Mouse (Mus musculus) hindbrain, embryonic 12.5 days (tissue): ENCODE measurements around the gene Trip6. TPM values are rescaled to one million over a fixed set of nuclear protein-coding genes. Genes with fewer than 3 reads are reported as not detected.

ENCODE experiments used
- ATAC-seq: fragments of 200-750 bp; cut with Nextera tagmentation; 2 replicates; pipeline ENCODE4 v1.8.0; 2017; ENCODE audit warnings: moderate TSS enrichment; ENCODE audit not compliant: low FRiP score
- H3K27ac ChIP-seq: fragments of 300-500 bp; sonication (generic); 2 replicates; pipeline ENCODE4 v1.5.1; 2016; ENCODE audit warnings: mild to moderate bottlenecking
- H3K27me3 ChIP-seq: fragments of 300-500 bp; sonication (generic); 2 replicates; pipeline ENCODE4 v1.6.1; 2016; ENCODE audit warnings: mild to moderate bottlenecking
- H3K36me3 ChIP-seq: fragments of 300-500 bp; sonication (generic); 2 replicates; pipeline ENCODE4 v1.6.1; 2016; ENCODE audit warnings: mild to moderate bottlenecking
- H3K4me1 ChIP-seq: fragments of 300-500 bp; sonication (generic); 2 replicates; pipeline ENCODE4 v1.6.1; 2016
- H3K4me2 ChIP-seq: fragments of 300-500 bp; sonication (generic); replicated peaks from 2 replicates; pipeline ENCODE4 v1.6.1; 2016; ENCODE audit warnings: mild to moderate bottlenecking
- H3K4me3 ChIP-seq: fragments of 300-500 bp; sonication (generic); 2 replicates; pipeline ENCODE4 v1.5.1; 2016; ENCODE audit warnings: mild to moderate bottlenecking
- H3K9ac ChIP-seq: fragments of 300-500 bp; sonication (generic); 2 replicates; pipeline ENCODE4 v1.6.1; 2016; ENCODE audit warnings: mild to moderate bottlenecking, moderate library complexity
- H3K9me3 ChIP-seq: fragments of 300-500 bp; sonication (generic); replicated peaks from 2 replicates; pipeline ENCODE4 v1.6.1; 2016; ENCODE audit warnings: mild to moderate bottlenecking
- WGBS: fragments of 180-500 bp; shearing (Covaris S2); methylation state at CpG from one replicate; pipeline ENCODE4 v1.1.7; 2016; 5-methylcytosine and 5-hydroxymethylcytosine counted together
- polyA plus RNA-seq: library from polyadenylated mRNA; unstranded; fragments of >200 nt; fragmentation: Nextera tagmentation; extraction: Ambion mirVana; gene quantifications from 2 replicates; pipeline ENCODE4 v1.2.1, GENCODE M21; 2016

The Trip6 gene
- polyA plus RNA-seq, 1 experiment from 2014 or later: 40.7 TPM

DNA sequence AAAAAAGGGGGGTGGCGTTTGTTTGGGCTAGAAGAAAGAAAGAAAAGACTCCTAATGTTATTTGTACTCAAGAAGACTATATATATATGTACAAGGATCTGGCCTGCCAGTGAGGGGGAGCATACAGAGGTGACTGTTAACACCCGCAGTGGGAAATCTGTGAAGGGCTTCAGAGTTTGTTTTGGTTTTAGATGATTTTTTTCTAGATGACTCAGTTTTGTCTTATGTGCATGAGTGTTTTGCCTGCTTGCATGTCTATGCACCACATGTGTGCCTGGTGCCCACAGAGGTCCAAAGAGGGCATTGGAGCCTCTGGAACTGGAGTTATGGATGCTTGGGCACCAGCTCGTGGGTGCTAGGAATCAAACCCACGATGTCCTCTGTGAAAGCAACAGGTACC lies 32.8 kb upstream of the Trip6 start:
- H3K4me1 ChIP-seq: peaks cover 38% of the 10 kb centered on the region
- no peak overlapping the region for H3K4me3 ChIP-seq
- WGBS: 93% methylated on average over 4 of the region's 4 CpGs
- H3K9ac ChIP-seq: no peak overlapping the region
- no peaks in the 10 kb centered on the region for H3K36me3 ChIP-seq
- H3K9me3 ChIP-seq: no peaks in the 10 kb centered on the region; the same call in 1 of the 2 replicates
- no peak overlapping the region for H3K27ac ChIP-seq
- ATAC-seq: no peak
- H3K4me2 ChIP-seq: no peak overlapping the region
- H3K27me3 ChIP-seq: peaks cover 9% of the 10 kb centered on the region

DNA sequence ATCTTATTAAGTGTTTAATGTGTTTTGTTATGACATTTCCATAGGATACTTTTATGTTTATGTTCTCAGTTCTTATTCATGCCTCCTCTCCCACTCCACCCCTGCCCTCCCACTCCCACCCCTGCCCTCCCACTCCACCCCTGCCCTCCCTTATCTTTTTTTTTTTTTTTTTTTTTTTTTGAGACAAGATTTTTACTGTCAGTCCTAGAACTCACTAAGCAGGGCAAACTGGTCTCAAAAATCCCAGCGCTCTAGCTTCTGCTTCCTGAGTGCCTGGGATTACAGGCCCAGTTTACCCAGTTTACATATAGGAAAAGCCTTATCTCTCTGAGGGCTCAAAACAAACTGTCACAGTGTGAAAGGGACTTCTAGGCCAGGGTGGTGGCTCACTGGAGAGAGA lies 32.2 kb upstream of the Trip6 start:
- Histone ChIP-seq H3K4me2 (no peak overlapping the region), H3K4me1 (peaks cover 33% of the 10 kb centered on the region), H3K9ac (0 out of 2 replicates have a peak overlapping the region, but pooled peaks have one; percentile 13), H3K4me3 (no peak overlapping the region), H3K27ac (no peak overlapping the region), H3K36me3 (no peaks in the 10 kb centered on the region), H3K9me3 (no peaks in the 10 kb centered on the region; the same call in 1 of the 2 replicates), H3K27me3 (peaks cover 9% of the 10 kb centered on the region)
- no peak for ATAC-seq
- WGBS: 88% methylated on average over 1 of the region's 1 CpGs

DNA sequence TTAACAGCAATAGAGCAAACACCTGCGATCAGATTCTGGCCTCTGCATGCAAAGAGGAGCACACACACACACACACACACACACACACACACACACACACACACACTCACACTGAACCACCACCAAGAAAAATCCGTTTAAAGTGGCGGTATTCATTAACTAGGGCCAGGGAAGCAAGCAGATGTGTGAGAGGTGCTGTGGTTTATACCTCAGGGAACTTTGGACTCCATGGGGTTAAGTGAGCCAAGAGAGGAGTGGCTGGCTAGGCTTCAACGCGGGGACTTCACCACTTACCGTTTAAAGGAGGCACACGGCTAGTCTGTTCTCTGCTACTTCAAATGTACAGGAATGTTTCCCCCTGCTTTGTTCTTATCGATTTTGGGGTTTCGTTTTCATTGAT lies 31.6 kb upstream of the Trip6 start:
- no peaks in the 10 kb centered on the region for H3K36me3 ChIP-seq
- H3K9me3 ChIP-seq: no peaks in the 10 kb centered on the region; the same call in 1 of the 2 replicates
- H3K4me3 ChIP-seq: no peak overlapping the region
- peaks cover 9% of the 10 kb centered on the region for H3K27me3 ChIP-seq
- no peak for ATAC-seq
- H3K9ac ChIP-seq: 0 out of 2 replicates have a peak overlapping the region, but pooled peaks have one; percentile 13
- WGBS: 23% methylated on average over 9 of the region's 9 CpGs
- H3K4me1 ChIP-seq: peaks cover 27% of the 10 kb centered on the region
- no peak overlapping the region for H3K27ac ChIP-seq
- no peak overlapping the region for H3K4me2 ChIP-seq

DNA sequence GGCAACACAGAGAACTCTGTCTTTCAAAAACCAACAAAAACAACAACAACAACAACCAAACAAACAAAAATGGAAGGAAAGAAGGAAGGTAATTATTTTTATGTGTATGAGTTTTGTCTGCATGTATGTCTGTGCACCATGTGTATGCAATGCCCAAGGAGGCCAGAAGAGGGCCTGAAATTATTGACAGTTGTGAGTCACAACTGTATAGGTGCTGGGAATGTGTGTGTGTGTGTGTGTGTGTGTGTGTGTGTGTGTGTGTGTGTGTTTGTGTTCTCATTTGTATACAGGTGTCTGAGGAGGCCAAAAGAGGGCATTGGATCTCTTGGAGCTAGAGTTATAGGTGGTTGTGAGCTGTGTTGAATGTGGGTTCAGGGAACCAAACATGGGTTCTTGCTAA lies 29.7 kb upstream of the Trip6 start:
- Histone ChIP-seq H3K27ac (no peak overlapping the region), H3K36me3 (no peaks in the 10 kb centered on the region), H3K9ac (no peak overlapping the region), H3K4me3 (no peak overlapping the region), H3K4me2 (no peak overlapping the region), H3K9me3 (no peaks in the 10 kb centered on the region; the same call in 1 of the 2 replicates), H3K4me1 (peaks cover 29% of the 10 kb centered on the region), H3K27me3 (peaks cover 3% of the 10 kb centered on the region; the same call in 1 of the 2 replicates)
- no peak for ATAC-seq

DNA sequence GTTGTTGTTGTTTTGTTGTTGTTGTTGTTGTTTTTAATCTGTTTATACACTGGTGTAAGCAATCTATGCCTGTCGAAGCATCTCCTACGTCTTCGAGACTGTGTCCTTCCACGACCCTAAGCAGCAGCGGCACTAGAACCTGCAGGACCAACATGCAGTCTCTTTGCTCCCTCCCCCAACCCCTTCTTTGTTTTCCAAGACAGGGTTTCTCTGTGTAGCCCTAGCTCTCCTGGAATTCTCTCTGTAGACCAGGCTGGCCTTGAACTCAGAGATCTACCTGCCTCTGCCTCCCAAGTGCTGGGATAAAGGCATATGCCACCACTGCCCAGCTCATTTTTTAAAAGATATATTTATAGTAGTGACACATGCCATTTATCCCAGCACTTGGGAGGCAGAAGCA lies 29.2 kb upstream of the Trip6 start:
- Histone ChIP-seq H3K36me3 (no peaks in the 10 kb centered on the region), H3K27me3 (no peaks in the 10 kb centered on the region), H3K4me3 (no peak overlapping the region), H3K4me1 (peaks cover 26% of the 10 kb centered on the region), H3K4me2 (no peak overlapping the region), H3K27ac (no peak overlapping the region), H3K9me3 (no peaks in the 10 kb centered on the region; the same call in 1 of the 2 replicates), H3K9ac (no peak overlapping the region)
- no peak for ATAC-seq
- WGBS: 95% methylated on average over 5 of the region's 5 CpGs

DNA sequence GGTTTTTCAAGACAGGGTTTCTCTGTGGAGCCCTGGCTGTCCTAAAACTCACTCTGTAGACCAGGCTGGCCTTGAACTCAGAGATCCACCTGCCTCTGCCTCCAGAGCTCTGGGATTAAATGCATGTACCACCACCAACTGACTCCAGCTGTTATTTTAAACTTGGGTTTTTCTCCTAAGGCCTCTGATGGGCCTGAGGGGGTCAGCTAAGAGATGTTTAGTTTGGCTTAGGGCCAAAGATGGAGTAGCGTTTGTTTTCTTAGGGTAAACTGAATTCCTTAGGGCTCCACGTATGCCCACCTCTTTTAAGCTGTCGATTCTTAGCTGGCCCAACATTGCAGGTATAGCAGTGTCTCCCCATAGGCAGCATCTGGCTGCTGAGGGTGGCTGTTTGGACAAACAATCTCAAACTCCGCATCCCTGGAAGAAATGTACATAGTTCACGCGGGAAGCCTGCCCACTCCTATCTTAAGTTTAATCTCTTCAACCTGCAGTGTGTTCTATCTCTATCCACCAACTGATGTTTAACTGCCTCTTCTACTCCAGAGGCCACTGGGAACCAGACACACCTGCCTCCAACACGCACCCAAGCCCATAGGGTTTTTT lies 28.3 kb upstream of the Trip6 start:
- no peaks in the 10 kb centered on the region for H3K27me3 ChIP-seq
- WGBS: 79% methylated on average over 7 of the region's 7 CpGs
- H3K4me1 ChIP-seq: peaks cover 18% of the 10 kb centered on the region
- no peak overlapping the region for H3K27ac ChIP-seq
- H3K4me3 ChIP-seq: no peak overlapping the region
- H3K9me3 ChIP-seq: no peaks in the 10 kb centered on the region; the same call in 1 of the 2 replicates
- H3K9ac ChIP-seq: no peak overlapping the region
- no peaks in the 10 kb centered on the region for H3K36me3 ChIP-seq
- no peak for ATAC-seq
- H3K4me2 ChIP-seq: no peak overlapping the region

DNA sequence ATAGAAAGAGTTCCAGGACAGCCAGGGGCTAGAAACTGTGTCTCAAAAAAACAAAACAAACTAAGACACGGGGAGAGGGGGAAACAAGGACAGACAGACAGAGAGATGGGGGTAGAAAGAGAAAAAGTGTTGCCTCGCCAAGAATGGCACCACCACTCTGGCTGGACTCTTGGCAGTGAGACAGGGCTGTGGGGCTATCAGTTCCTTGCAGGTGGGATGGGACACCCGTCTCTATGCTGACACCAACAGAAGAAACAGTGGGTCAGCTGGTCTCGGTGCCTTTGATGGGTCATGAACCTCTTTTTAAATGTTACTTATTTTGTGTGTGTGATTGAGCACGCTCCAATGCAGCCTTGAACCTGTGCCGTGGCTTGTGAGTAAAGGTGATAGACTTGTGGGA lies 26.0 kb upstream of the Trip6 start:
- 80% methylated on average over 6 of the region's 6 CpGs for WGBS
- H3K4me2 ChIP-seq: peak overlapping the region; percentile 83; the same call in 1 of the 2 replicates
- no peaks in the 10 kb centered on the region for H3K36me3 ChIP-seq
- H3K9ac ChIP-seq: 0 out of 2 replicates have a peak overlapping the region, but pooled peaks have one; percentile 68
- H3K27ac ChIP-seq: peak overlapping the region; percentile 80; the same call in 1 of the 2 replicates
- peaks cover 14% of the 10 kb centered on the region for H3K4me1 ChIP-seq
- no peak for ATAC-seq
- no peaks in the 10 kb centered on the region for H3K27me3 ChIP-seq
- H3K4me3 ChIP-seq: no peak overlapping the region; the same call in 1 of the 2 replicates
- no peaks in the 10 kb centered on the region; the same call in 1 of the 2 replicates for H3K9me3 ChIP-seq

DNA sequence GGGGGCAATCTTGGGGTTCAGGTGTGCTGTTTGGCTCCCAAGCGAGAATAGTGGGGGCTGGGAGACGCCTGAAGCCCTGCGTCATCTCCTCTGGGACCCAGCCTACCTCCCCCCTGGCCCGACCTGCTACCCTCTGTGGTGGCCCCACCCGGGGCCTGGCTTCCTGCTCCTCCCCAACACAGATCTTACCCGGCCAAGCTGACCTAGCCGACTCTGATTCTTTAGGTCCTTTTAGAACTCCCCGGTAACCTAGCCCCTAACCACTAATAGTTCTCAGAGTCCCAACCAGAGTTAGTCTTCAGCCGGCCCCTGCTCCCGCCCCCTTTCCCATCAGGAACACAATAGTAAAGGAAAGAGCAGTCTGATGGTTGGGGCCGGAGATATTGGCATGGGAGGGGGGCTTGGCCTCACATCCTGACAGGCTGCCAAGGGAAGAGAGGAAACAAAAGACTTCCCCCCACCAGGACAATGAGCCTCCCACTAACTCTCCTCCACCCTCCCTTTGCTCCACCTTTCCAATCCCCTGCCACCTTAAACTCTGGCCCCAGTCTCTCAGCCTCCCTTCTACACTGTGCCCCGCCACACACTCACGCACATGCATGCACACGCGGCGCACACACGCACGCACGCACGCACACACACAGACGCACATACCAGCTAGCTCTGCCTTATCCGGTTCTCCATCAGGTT lies 25.2 kb upstream of the Trip6 start:
- 9% methylated on average over 21 of the region's 22 CpGs for whole genome bisulfite sequencing
- peak; percentile 55 for ATAC-seq
- Histone ChIP-seq H3K4me3 (peak overlapping the region; percentile 37), H3K9ac (peak overlapping the region; percentile 68), H3K27me3 (no peaks in the 10 kb centered on the region), H3K27ac (peak overlapping the region; percentile 80), H3K4me2 (peak overlapping the region; percentile 83), H3K9me3 (no peaks in the 10 kb centered on the region; the same call in 1 of the 2 replicates), H3K4me1 (peaks cover 14% of the 10 kb centered on the region), H3K36me3 (no peaks in the 10 kb centered on the region)

DNA sequence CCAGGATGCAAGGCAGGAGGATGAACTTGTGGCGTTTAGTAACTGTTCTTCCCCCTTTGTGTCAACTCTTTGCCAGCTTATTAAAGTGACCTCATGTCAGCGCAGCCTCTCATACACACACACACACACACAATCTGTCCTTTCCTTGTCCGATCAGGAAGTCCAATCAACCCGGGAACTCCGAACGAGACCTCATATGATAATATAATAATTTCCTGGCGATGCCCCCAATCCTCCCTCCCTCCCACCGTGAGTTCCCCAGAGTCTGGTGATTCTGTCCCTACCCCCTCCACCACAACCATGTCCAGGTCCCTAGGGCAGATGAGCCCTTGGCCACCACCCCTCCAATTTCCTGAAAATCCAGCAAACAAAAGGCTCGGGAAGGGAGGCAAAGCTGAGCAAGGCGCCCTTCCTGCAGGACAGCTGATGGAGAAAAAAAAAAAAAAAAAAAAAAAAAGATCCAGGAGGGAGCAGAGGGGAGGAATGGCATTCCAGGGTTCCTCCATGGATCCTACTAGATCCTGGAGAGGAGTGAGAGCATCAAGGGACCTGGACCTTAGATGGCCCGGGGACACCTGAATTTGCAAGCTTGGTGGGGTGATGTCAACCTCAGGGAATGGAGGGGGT lies 24.6 kb upstream of the Trip6 start:
- peaks cover 14% of the 10 kb centered on the region for H3K4me1 ChIP-seq
- WGBS: 2% methylated on average over 11 of the region's 11 CpGs
- no peaks in the 10 kb centered on the region for H3K27me3 ChIP-seq
- H3K9ac ChIP-seq: peak overlapping the region; percentile 68
- peak overlapping the region; percentile 80 for H3K27ac ChIP-seq
- H3K4me3 ChIP-seq: peak overlapping the region; percentile 37
- peak overlapping the region; percentile 83 for H3K4me2 ChIP-seq
- no peaks in the 10 kb centered on the region; the same call in 1 of the 2 replicates for H3K9me3 ChIP-seq
- ATAC-seq: peak; percentile 30
- H3K36me3 ChIP-seq: no peaks in the 10 kb centered on the region

DNA sequence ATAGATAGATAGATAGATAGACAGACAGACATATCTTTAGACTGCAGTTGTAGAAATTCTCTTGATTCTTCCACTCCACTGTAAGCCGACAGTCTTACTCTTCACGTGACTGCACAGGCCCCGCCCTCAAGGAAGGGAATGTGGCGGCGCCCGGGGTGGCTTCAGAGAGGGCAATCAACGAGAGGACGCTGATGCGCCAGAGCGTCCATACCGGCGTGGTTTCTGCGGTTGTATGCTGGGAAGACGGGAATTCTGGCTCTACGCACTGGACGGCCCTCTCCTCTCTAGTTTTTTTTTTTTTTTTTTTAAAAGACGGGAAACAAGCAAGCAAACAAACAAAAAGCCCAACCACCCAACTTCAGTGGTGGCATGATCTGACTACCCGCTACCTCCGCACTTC lies 24.1 kb upstream of the Trip6 start:
- H3K9me3 ChIP-seq: no peaks in the 10 kb centered on the region
- H3K4me2 ChIP-seq: peak overlapping the region; percentile 83
- H3K27ac ChIP-seq: peak overlapping the region; percentile 80
- peaks cover 14% of the 10 kb centered on the region for H3K4me1 ChIP-seq
- peak; percentile 83 for ATAC-seq
- no peaks in the 10 kb centered on the region for H3K27me3 ChIP-seq
- WGBS: 0% methylated on average over 19 of the region's 19 CpGs
- peak overlapping the region; percentile 37 for H3K4me3 ChIP-seq
- H3K36me3 ChIP-seq: no peaks in the 10 kb centered on the region
- H3K9ac ChIP-seq: peak overlapping the region; percentile 68

DNA sequence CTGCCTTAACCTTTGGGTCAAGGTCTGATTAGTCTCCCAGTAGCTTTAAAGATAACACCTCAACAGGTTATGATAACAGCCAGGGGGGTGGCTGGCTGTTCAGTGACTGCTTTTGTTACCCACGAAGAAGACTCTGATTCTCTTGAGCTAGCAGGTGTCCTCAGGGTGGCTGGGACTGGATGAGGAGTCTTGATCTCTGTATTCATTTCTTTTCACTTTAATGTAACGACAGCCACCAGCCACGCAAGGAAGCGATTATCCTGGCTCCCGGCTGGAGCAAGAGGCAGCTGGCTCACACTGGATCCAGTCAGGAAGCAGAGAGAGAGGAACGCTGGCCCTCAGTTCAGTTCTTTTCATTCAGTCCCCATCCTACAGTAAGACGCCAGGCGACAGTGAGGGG lies 23.0 kb upstream of the Trip6 start:
- no peaks in the 10 kb centered on the region for H3K27me3 ChIP-seq
- H3K27ac ChIP-seq: no peak overlapping the region
- no peaks in the 10 kb centered on the region for H3K36me3 ChIP-seq
- H3K4me1 ChIP-seq: peaks cover 24% of the 10 kb centered on the region
- H3K4me3 ChIP-seq: no peak overlapping the region
- H3K4me2 ChIP-seq: peak overlapping the region; percentile 83; the same call in 1 of the 2 replicates
- no peak for ATAC-seq
- no peaks in the 10 kb centered on the region for H3K9me3 ChIP-seq
- no peak overlapping the region for H3K9ac ChIP-seq
- WGBS: 48% methylated on average over 8 of the region's 8 CpGs

DNA sequence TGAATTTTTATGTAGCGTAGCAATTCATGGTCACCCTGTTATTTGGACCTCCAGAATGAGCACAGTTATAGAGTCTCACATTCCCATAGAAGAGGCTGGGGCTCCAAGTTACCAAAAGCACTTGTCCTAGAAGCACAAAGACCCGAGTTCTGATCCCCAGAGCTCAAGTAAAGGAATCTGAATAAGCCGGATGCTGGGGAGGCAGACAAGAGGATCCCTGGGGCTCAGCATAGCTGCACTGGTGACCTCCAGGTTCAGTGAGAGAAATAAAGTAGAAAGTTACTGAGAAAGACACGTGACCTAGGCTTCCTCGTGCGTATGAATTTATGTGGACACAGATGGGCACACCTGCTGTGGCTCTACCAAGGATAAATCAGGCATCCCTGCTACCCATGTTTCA lies 20.9 kb upstream of the Trip6 start:
- Histone ChIP-seq H3K36me3 (no peaks in the 10 kb centered on the region), H3K9ac (no peak overlapping the region), H3K9me3 (no peaks in the 10 kb centered on the region), H3K4me1 (peaks cover 27% of the 10 kb centered on the region), H3K27ac (no peak overlapping the region), H3K27me3 (no peaks in the 10 kb centered on the region), H3K4me3 (no peak overlapping the region), H3K4me2 (no peak overlapping the region)
- ATAC-seq: no peak
- WGBS: 65% methylated on average over 6 of the region's 6 CpGs
